Mouse (Mus musculus) forebrain, embryonic 16.5 days (tissue): ENCODE data around the gene Slc5a2. TPM values are rescaled to one million over a fixed set of nuclear protein-coding genes. Genes with fewer than 3 reads are reported as not detected.

Source experiments
- ATAC-seq: fragments of 200-750 bp; cut with Nextera tagmentation; 2 replicates; pipeline ENCODE4 v1.8.0; 2017; ENCODE audit warnings: mild to moderate bottlenecking, moderate library complexity
- H3K27ac ChIP-seq: fragments of 300-500 bp; sonication (generic); 2 replicates; pipeline ENCODE4 v1.5.1; 2014; ENCODE audit warnings: low read length, control low read depth
- H3K27me3 ChIP-seq: fragments of 300-500 bp; sonication (generic); replicated peaks from 2 replicates; pipeline ENCODE4 v1.6.1; 2014; ENCODE audit warnings: low read length; ENCODE audit not compliant: control insufficient read depth, insufficient read depth
- H3K36me3 ChIP-seq: fragments of 300-500 bp; sonication (generic); 2 replicates; pipeline ENCODE4 v1.6.1; 2014; ENCODE audit not compliant: control insufficient read depth, insufficient read depth
- H3K4me1 ChIP-seq: fragments of 300-500 bp; sonication (generic); replicated peaks from 2 replicates; pipeline ENCODE4 v1.6.1; 2014; ENCODE audit warnings: low read length; ENCODE audit not compliant: control insufficient read depth, insufficient read depth
- H3K4me2 ChIP-seq: fragments of 300-500 bp; sonication (generic); 2 replicates; pipeline ENCODE4 v1.6.1; 2014; ENCODE audit warnings: mild to moderate bottlenecking, low read length, control low read depth
- H3K4me3 ChIP-seq: fragments of 300-500 bp; sonication (generic); replicated peaks from 2 replicates; pipeline ENCODE4 v1.5.1; 2014; ENCODE audit warnings: mild to moderate bottlenecking, low read length, control low read depth
- H3K9ac ChIP-seq: fragments of 300-500 bp; sonication (generic); replicated peaks from 2 replicates; pipeline ENCODE4 v1.6.1; 2014; ENCODE audit warnings: low read depth, low read length, control low read depth
- H3K9me3 ChIP-seq: fragments of 300-500 bp; sonication (generic); 2 replicates; pipeline ENCODE4 v1.6.1; 2016; ENCODE audit warnings: low read length; ENCODE audit not compliant: control insufficient read depth
- WGBS: fragments of 180-500 bp; shearing (Covaris S2); extraction: QIAGEN DNeasy Blood & Tissue Kit; methylation state at CpG from one replicate; pipeline ENCODE4 v1.1.7; 2014; 5-methylcytosine and 5-hydroxymethylcytosine counted together
- microRNA-seq: library from miRNA; unstranded; fragments of <30 nt; microRNA quantifications from one replicate; pipeline ENCODE4, GENCODE M21; 2017
- polyA plus RNA-seq: library from polyadenylated mRNA; unstranded; fragments of >200 nt; fragmentation: Nextera tagmentation; extraction: Ambion mirVana; gene quantifications from 2 replicates; pipeline ENCODE4 v1.2.1, GENCODE M21; 2015

The Slc5a2 gene
- polyA plus RNA-seq, 1 experiment from 2014 or later = not detected

- 0 out of 2 replicates have a peak, but pooled peaks cover 4% of the 10 kb centered on the region for H3K27me3 ChIP-seq
- peaks cover 10% of the 10 kb centered on the region for H3K4me1 ChIP-seq
- 82% methylated on average over 7 of the region's 7 CpGs for WGBS
- ATAC-seq = no peak
- H3K9me3 ChIP-seq = no peaks in the 10 kb centered on the region
- H3K27ac ChIP-seq = no peak overlapping the region
- H3K36me3 ChIP-seq = no peaks in the 10 kb centered on the region
- H3K4me2 ChIP-seq = no peak overlapping the region
- no peak overlapping the region for H3K4me3 ChIP-seq
- no peak overlapping the region for H3K9ac ChIP-seq
These were observed 49.0 kb downstream of the Slc5a2 start for GRCm38 (mm10) chr7:128314491-128314890.

- no peak for ATAC-seq
These were observed 51.6 kb downstream of the Slc5a2 start for GRCm38 (mm10) chr7:128317011-128317410.

GRCm38 (mm10) chr7:128319140-128319539, 53.7 kb downstream of the Slc5a2 start:
- 89% methylated on average over 7 of the region's 7 CpGs for WGBS
- Histone ChIP-seq H3K4me2 (no peak overlapping the region), H3K4me1 (no peaks in the 10 kb centered on the region), H3K27ac (no peak overlapping the region), H3K36me3 (no peaks in the 10 kb centered on the region), H3K9ac (no peak overlapping the region), H3K9me3 (no peaks in the 10 kb centered on the region), H3K27me3 (0 out of 2 replicates have a peak, but pooled peaks cover 2% of the 10 kb centered on the region), H3K4me3 (no peak overlapping the region)
- no peak for ATAC-seq

More at GRCm38 (mm10) chr7:128317011-128317410, 51.6 kb downstream of the Slc5a2 start:
- Histone ChIP-seq H3K36me3 (no peaks in the 10 kb centered on the region), H3K4me3 (no peak overlapping the region), H3K4me2 (no peak overlapping the region), H3K27me3 (0 out of 2 replicates have a peak, but pooled peaks cover 2% of the 10 kb centered on the region), H3K27ac (no peak overlapping the region), H3K4me1 (no peaks in the 10 kb centered on the region), H3K9ac (no peak overlapping the region), H3K9me3 (no peaks in the 10 kb centered on the region)
- WGBS = 52% methylated on average over 3 of the region's 4 CpGs

GRCm38 (mm10) chr7:128320219-128320816, 54.9 kb downstream of the Slc5a2 start:
- Histone ChIP-seq H3K9me3 (no peaks in the 10 kb centered on the region), H3K36me3 (no peaks in the 10 kb centered on the region), H3K27me3 (0 out of 2 replicates have a peak, but pooled peaks cover 2% of the 10 kb centered on the region), H3K27ac (no peak overlapping the region), H3K4me1 (no peaks in the 10 kb centered on the region), H3K4me3 (no peak overlapping the region), H3K4me2 (no peak overlapping the region), H3K9ac (no peak overlapping the region)
- no peak for ATAC-seq
- WGBS = 91% methylated on average over 2 of the region's 2 CpGs

- Histone ChIP-seq H3K4me2 (no peak overlapping the region), H3K27me3 (0 out of 2 replicates have a peak, but pooled peaks cover 2% of the 10 kb centered on the region), H3K27ac (no peak overlapping the region), H3K36me3 (no peaks in the 10 kb centered on the region), H3K9ac (no peak overlapping the region), H3K9me3 (no peaks in the 10 kb centered on the region), H3K4me1 (no peaks in the 10 kb centered on the region), H3K4me3 (no peak overlapping the region)
- no peak for ATAC-seq
- WGBS = 79% methylated on average over 7 of the region's 7 CpGs
These were observed 55.8 kb downstream of the Slc5a2 start for GRCm38 (mm10) chr7:128321260-128321659.

Small RNA genes within 50 kb of the gene (microRNA-seq; reads per million reads assigned to microRNA genes)
- not detected for gene Mir3103

Other genes with a start within 250 kb of the Slc5a2 start
- gene Itgam, start 203.0 kb upstream of the Slc5a2 start, polyA plus RNA-seq = 0.99 and 1.1 TPM in 2 replicates
- not detected in 2 replicates for gene Gm49368, start 203.0 kb upstream of the Slc5a2 start, polyA plus RNA-seq
- gene Itgax, start 136.1 kb upstream of the Slc5a2 start, polyA plus RNA-seq = not detected in 2 replicates
- gene Itgad, start 111.3 kb upstream of the Slc5a2 start, polyA plus RNA-seq = not detected in 2 replicates
- gene Cox6a2, start 59.3 kb upstream of the Slc5a2 start, polyA plus RNA-seq = 0.39 TPM in 1 of 2 replicates, not detected in the other
- gene Armc5, start 28.3 kb upstream of the Slc5a2 start, polyA plus RNA-seq = 10.4 and 11.2 TPM in 2 replicates
- gene 9130023H24Rik, start 27.6 kb upstream of the Slc5a2 start, polyA plus RNA-seq = 9.1 and 9.9 TPM in 2 replicates
- 15.0 and 16.8 TPM in 2 replicates for gene Tgfb1i1, start 18.8 kb upstream of the Slc5a2 start, polyA plus RNA-seq
- 12.5 and 16.4 TPM in 2 replicates for gene BC017158, start 32.5 kb downstream of the Slc5a2 start, polyA plus RNA-seq
- gene Rgs10, start 153.1 kb downstream of the Slc5a2 start, polyA plus RNA-seq = 19.9 and 25.4 TPM in 2 replicates
- gene Tial1, start 196.1 kb downstream of the Slc5a2 start, polyA plus RNA-seq = 30.3 and 33.0 TPM in 2 replicates